Mouse (Mus musculus) MEL (cell line): ENCODE results near the gene Pym1. TPM values are rescaled to one million over a fixed set of nuclear protein-coding genes. Genes with fewer than 3 reads are reported as not detected.

Experiments used
- DNase-seq: peaks from one replicate; pipeline ENCODE4 v3.0.0; 2011; ENCODE audit warnings: low read depth, low spot score
- H3K27ac ChIP-seq: 2 replicates; pipeline ENCODE4 v1.5.1; 2012; ENCODE audit warnings: low read depth, mild to moderate bottlenecking, control low read depth, low read length, moderate library complexity; ENCODE audit not compliant: control insufficient read depth
- H3K27me3 ChIP-seq, 2 experiments: fragments of 150-350 bp in 1 of 2; sonication (generic) in 1 of 2; 2 replicates each; pipeline ENCODE4 v1.6.1; 2012; ENCODE audit warnings: low read length in 2 of 2, mild to moderate bottlenecking in 2 of 2, improper control_type of control experiment in 1 of 2, moderate library complexity in 1 of 2; ENCODE audit not compliant: insufficient read depth in 2 of 2, control insufficient read depth in 1 of 2
- H3K36me3 ChIP-seq, 2 experiments: 2 replicates each; pipeline ENCODE4 v1.6.1; 2012 to 2014; ENCODE audit warnings: low read length in 2 of 2, improper control_type of control experiment in 1 of 2, inconsistent platforms in 1 of 2, mild to moderate bottlenecking in 1 of 2; ENCODE audit not compliant: insufficient read depth in 2 of 2, control insufficient read depth in 1 of 2
- H3K4me1 ChIP-seq, 2 experiments: fragments of 150-350 bp in 1 of 2; sonication (generic) in 1 of 2; 2 replicates each; pipeline ENCODE4 v1.6.1; 2012; ENCODE audit warnings: low read length in 2 of 2, improper control_type of control experiment in 1 of 2, mild to moderate bottlenecking in 1 of 2; ENCODE audit not compliant: insufficient read depth in 2 of 2, control insufficient read depth in 1 of 2
- H3K4me3 ChIP-seq, 2 experiments: fragments of 150-350 bp in 1 of 2; sonication (generic) in 1 of 2; 2 replicates each; pipeline ENCODE4 v1.5.1; 2012; ENCODE audit warnings: low read depth in 2 of 2, low read length in 2 of 2, mild to moderate bottlenecking in 2 of 2, moderate library complexity in 2 of 2, control low read depth in 1 of 2, improper control_type of control experiment in 1 of 2; ENCODE audit not compliant: control insufficient read depth in 1 of 2, insufficient read depth in 1 of 2
- H3K79me2 ChIP-seq: 2 replicates; pipeline ENCODE4 v1.6.1; 2012; ENCODE audit warnings: mild to moderate bottlenecking, low read length, moderate library complexity; ENCODE audit not compliant: control insufficient read depth, poor library complexity, insufficient read depth
- H3K9ac ChIP-seq: 2 replicates; pipeline ENCODE4 v1.6.1; 2012; ENCODE audit warnings: low read depth, mild to moderate bottlenecking, control low read depth, low read length, moderate library complexity; ENCODE audit not compliant: control insufficient read depth, poor library complexity, severe bottlenecking
- H3K9me3 ChIP-seq: fragments of 150-350 bp; sonication (generic); replicated peaks from 2 replicates; pipeline ENCODE4 v1.6.1; 2012; ENCODE audit warnings: mild to moderate bottlenecking, low read length, improper control_type of control experiment, moderate library complexity; ENCODE audit not compliant: insufficient read depth
- CHD1 ChIP-seq: IDR thresholded peaks from 2 replicates; pipeline ENCODE4 v1.6.1; 2012; ENCODE audit warnings: low read depth, mild to moderate bottlenecking, inconsistent platforms, low read length, improper control_type of control experiment
- CHD2 ChIP-seq: IDR thresholded peaks from 2 replicates; pipeline ENCODE4 v1.6.1; 2011; ENCODE audit warnings: low read length, improper control_type of control experiment
- E2F4 ChIP-seq: IDR thresholded peaks from 2 replicates; pipeline ENCODE4 v1.6.1; 2011; ENCODE audit warnings: low read depth, low read length, improper control_type of control experiment, borderline replicate concordance
- ETS1 ChIP-seq: IDR thresholded peaks from 2 replicates; pipeline ENCODE4 v1.6.1; 2012; ENCODE audit warnings: low read depth, mild to moderate bottlenecking, inconsistent platforms, low read length, improper control_type of control experiment, moderate library complexity
- GABPA ChIP-seq: IDR thresholded peaks from 2 replicates; pipeline ENCODE4 v1.6.1; 2012; ENCODE audit warnings: low read depth, mild to moderate bottlenecking, inconsistent platforms, low read length, improper control_type of control experiment, moderate library complexity
- GATA1 ChIP-seq: IDR thresholded peaks from 2 replicates; pipeline ENCODE4 v1.6.1; 2011; ENCODE audit warnings: low read depth, low read length, improper control_type of control experiment
- HCFC1 ChIP-seq: IDR thresholded peaks from 2 replicates; pipeline ENCODE4 v1.6.1; 2012; ENCODE audit warnings: low read depth, mild to moderate bottlenecking, inconsistent platforms, low read length, improper control_type of control experiment, moderate library complexity
- JUND ChIP-seq: IDR thresholded peaks from 2 replicates; pipeline ENCODE4 v1.6.1; 2011; ENCODE audit warnings: low read depth, mild to moderate bottlenecking, improper control_type of control experiment, low read length
- KAT2A ChIP-seq: conservative IDR thresholded peaks from 2 replicates; pipeline ENCODE4 v1.6.1; 2012; ENCODE audit warnings: low read depth, low read length, improper control_type of control experiment, inconsistent platforms
- MAX ChIP-seq: IDR thresholded peaks from 2 replicates; pipeline ENCODE4 v1.6.1; 2011; ENCODE audit warnings: low read length, improper control_type of control experiment
- MAZ ChIP-seq: IDR thresholded peaks from 2 replicates; pipeline ENCODE4 v1.6.1; 2012; ENCODE audit warnings: low read depth, mild to moderate bottlenecking, inconsistent platforms, low read length, improper control_type of control experiment
- MXI1 ChIP-seq: IDR thresholded peaks from 2 replicates; pipeline ENCODE4 v1.6.1; 2011; ENCODE audit warnings: mild to moderate bottlenecking, low read depth, low read length, improper control_type of control experiment
- MYC ChIP-seq: IDR thresholded peaks from 2 replicates; pipeline ENCODE4 v1.6.1; 2011; ENCODE audit warnings: low read depth, mild to moderate bottlenecking, low read length, improper control_type of control experiment, moderate library complexity
- NELFE ChIP-seq: IDR thresholded peaks from 2 replicates; pipeline ENCODE4 v1.6.1; 2011; ENCODE audit warnings: low read depth, low read length, improper control_type of control experiment
- NRF1 ChIP-seq: IDR thresholded peaks from 2 replicates; pipeline ENCODE4 v1.6.1; 2014; ENCODE audit warnings: low read depth, mild to moderate bottlenecking, inconsistent platforms, low read length, improper control_type of control experiment, moderate library complexity; ENCODE audit not compliant: poor library complexity, insufficient read depth, severe bottlenecking
- POLR2A ChIP-seq, 2 experiments: IDR thresholded peaks; 2 replicates each; pipeline ENCODE4 v1.6.1; 2011 to 2012; ENCODE audit warnings: low read length in 2 of 2, mild to moderate bottlenecking in 2 of 2, control low read depth in 1 of 2, improper control_type of control experiment in 1 of 2, low read depth in 1 of 2, moderate library complexity in 1 of 2; ENCODE audit not compliant: control insufficient read depth in 1 of 2, insufficient read depth in 1 of 2, poor library complexity in 1 of 2
- POLR2AphosphoS2 ChIP-seq: IDR thresholded peaks from 2 replicates; pipeline ENCODE4 v1.6.1; 2011; ENCODE audit warnings: low read length, improper control_type of control experiment
- RAD21 ChIP-seq: IDR thresholded peaks from 2 replicates; pipeline ENCODE4 v1.6.1; 2011; ENCODE audit warnings: mild to moderate bottlenecking, low read depth, low read length, improper control_type of control experiment
- SMC3 ChIP-seq: IDR thresholded peaks from 2 replicates; pipeline ENCODE4 v1.6.1; 2011; ENCODE audit warnings: low read depth, low read length, improper control_type of control experiment
- TAL1 ChIP-seq: IDR thresholded peaks from 2 replicates; pipeline ENCODE4 v1.6.1; 2012; ENCODE audit warnings: mild to moderate bottlenecking, inconsistent platforms, low read length, moderate library complexity, mixed read lengths
- TBP ChIP-seq: IDR thresholded peaks from 2 replicates; pipeline ENCODE4 v1.8.0; 2011; ENCODE audit warnings: low read depth, low read length, improper control_type of control experiment
- TCF12 ChIP-seq: IDR thresholded peaks from 2 replicates; pipeline ENCODE4 v1.6.1; 2014; ENCODE audit warnings: low read depth, mild to moderate bottlenecking, inconsistent platforms, low read length, improper control_type of control experiment, moderate library complexity
- ZC3H11A ChIP-seq: IDR thresholded peaks from 2 replicates; pipeline ENCODE4 v1.6.1; 2012; ENCODE audit warnings: low read depth, mild to moderate bottlenecking, inconsistent platforms, low read length, improper control_type of control experiment
- ZMIZ1 ChIP-seq: IDR thresholded peaks from 2 replicates; pipeline ENCODE4 v1.6.1; 2012; ENCODE audit warnings: low read depth, mild to moderate bottlenecking, inconsistent platforms, low read length, improper control_type of control experiment, moderate library complexity
- ZNF384 ChIP-seq: IDR thresholded peaks from 2 replicates; pipeline ENCODE4 v1.6.1; 2012; ENCODE audit warnings: low read depth, mild to moderate bottlenecking, inconsistent platforms, low read length, improper control_type of control experiment
- polyA plus RNA-seq, 2 experiments: library from polyadenylated mRNA; stranded (reverse) in 1 of 2; unstranded in 1 of 2; fragments of >175 nt in 1 of 2; fragments of >200 nt in 1 of 2; gene quantifications; 2 replicates each; pipeline versions ENCODE4 v1.2.1 to v1.2.4; 2012; ENCODE audit warnings: low replicate concordance in 2 of 2, low read depth in 1 of 2; ENCODE audit not compliant: insufficient read length in 2 of 2, insufficient read depth in 1 of 2, missing spikeins in 1 of 2
- total RNA-seq: library from RNA; depleted of rRNA; stranded (reverse); fragments of 300-350 nt; gene quantifications from 2 replicates; pipeline ENCODE4 v1.2.3, GENCODE M21; 2012; rRNA removed

The Pym1 gene
- total RNA-seq (64.2 and 77.4 TPM in 2 replicates), polyA plus RNA-seq (100 to 1,000 TPM in 1 of 2 experiments, not detected in 1; 107 TPM)

- peaks cover 43% of the 10 kb centered on the region for H3K79me2 ChIP-seq
- no peak for TF ChIP-seq RAD21
- 0 out of 2 replicates have a peak, but pooled peaks have one; percentile 2 for TF ChIP-seq ZNF384
- TF ChIP-seq TAL1: no peak
- TF ChIP-seq ZC3H11A: no peak
- no peak for TF ChIP-seq CHD1
- TF ChIP-seq MXI1: 0 out of 2 replicates have a peak, but pooled peaks have one; percentile 29
- 0 out of 2 replicates have a peak, but pooled peaks have one; percentile 54 for TF ChIP-seq HCFC1
- TF ChIP-seq ZMIZ1: peak; percentile 36
- TF ChIP-seq E2F4: 0 out of 2 replicates have a peak, but pooled peaks have one; percentile 6
- TF ChIP-seq TBP: peak; percentile 81
- peak; percentile 8; the same call in 1 of the 2 replicates for TF ChIP-seq JUND
- no peak for TF ChIP-seq SMC3
- no peak for TF ChIP-seq GATA1
- peak; percentile 25; the same call in 1 of the 2 replicates for TF ChIP-seq TCF12
- TF ChIP-seq POLR2A (IDR thresholded peaks at IDR 0.05; ENCODE audit: control insufficient read depth in 1 of 2, insufficient read depth in 1 of 2, low read depth in 1 of 2, low read length in 2 of 2, poor library complexity in 1 of 2): peak; percentile 67 to 69
- no peak for TF ChIP-seq KAT2A
- no peak for TF ChIP-seq ETS1
- peak; percentile 69; the same call in 1 of the 2 replicates for TF ChIP-seq POLR2AphosphoS2
- peak; percentile 47; the same call in 1 of the 2 replicates for TF ChIP-seq NRF1
- TF ChIP-seq MYC: 0 out of 2 replicates have a peak, but pooled peaks have one; percentile 11
- TF ChIP-seq MAZ: 0 out of 2 replicates have a peak, but pooled peaks have one; percentile 3
- peak; percentile 72; the same call in 1 of the 2 replicates for TF ChIP-seq NELFE
- TF ChIP-seq GABPA: no peak
- no peak for TF ChIP-seq CHD2
- TF ChIP-seq MAX: 0 out of 2 replicates have a peak, but pooled peaks have one; percentile 15
- TF ChIP-seq, all 39 proteins: peak for 15
- Histone ChIP-seq H3K27ac (peak within 1 kb of the TSS; percentile 98), H3K9me3 (no peaks in the 10 kb centered on the region), H3K4me3 (peak within 1 kb of the TSS; percentile 96 to 97), H3K4me1 (peaks cover 2 to 25% of the 10 kb centered on the region in 2 experiments), H3K27me3 (no peaks in the 10 kb centered on the region), H3K36me3 (peaks cover 0 to 22% of the 10 kb centered on the region in 2 experiments; a peak in 2 of 4 replicates), H3K9ac (peak within 1 kb of the TSS; percentile 97)
- peak; percentile 93 for DNase-seq
Observed at GRCm38 (mm10) chr10:128747646-128748251, at the start of gene Pym1. TSS of gene Pym1 (plus strand) at chr10:128747889.
